ENCODE assay signal across 9 mouse cellular contexts in the genomic region with DNA sequence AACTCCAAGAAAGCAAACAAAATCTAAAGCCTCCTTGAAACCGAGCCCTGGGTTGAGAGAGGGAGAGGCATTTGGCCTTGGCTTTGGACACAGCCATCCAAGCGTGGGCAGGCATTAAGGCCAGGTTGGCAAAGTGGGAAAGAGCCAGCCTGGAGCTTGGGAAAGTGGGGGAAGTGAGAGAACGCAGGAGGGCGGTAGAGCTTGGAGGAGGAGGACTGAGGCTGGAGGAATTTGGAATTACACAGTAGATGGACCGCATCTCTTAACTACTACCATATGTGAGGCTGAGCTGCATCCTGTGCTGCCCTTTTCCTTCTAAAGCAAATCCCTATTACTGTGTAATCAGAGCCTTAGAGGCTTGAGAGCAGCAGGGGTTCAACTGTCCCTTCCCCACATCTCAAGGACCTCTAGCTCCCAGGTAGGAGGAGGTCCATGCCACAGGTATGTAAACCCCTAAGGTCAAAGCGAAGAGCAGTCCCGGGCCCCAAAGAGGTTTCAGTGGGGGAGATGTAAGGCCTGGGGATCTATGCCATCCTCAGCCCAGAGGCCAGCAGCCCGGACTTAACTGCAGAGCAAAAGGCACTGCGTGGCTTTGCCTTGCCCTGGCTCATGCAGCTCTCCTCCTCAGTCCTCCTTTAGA. TPM values are rescaled to one million over a fixed set of nuclear protein-coding genes. Genes with fewer than 3 reads are reported as not detected.
DNase-seq lines count a peak whose midpoint lies in the region; ATAC-seq lines count a peak whose summit lies in the region.
"Had no signal": no experiment of that assay in that cellular context is flagged by ENCODE, and none has a peak within 500 bp of the region (broad histone marks: within the 10 kb centered on the region; RNA-seq: fewer than 3 reads in every experiment).

No protein-coding gene starts in this region.

- peaks cover 40% of the 10 kb centered on the region for H3K4me1 ChIP-seq in forebrain, embryonic 10.5 days
- peaks cover 14% of the 10 kb centered on the region for H3K4me1 ChIP-seq in forebrain, embryonic 16.5 days (replicated peaks; ENCODE audit: control insufficient read depth, insufficient read depth, low read length)
- peaks cover 13% of the 10 kb centered on the region for H3K4me1 ChIP-seq in midbrain, embryonic 12.5 days
- peaks cover 8% of the 10 kb centered on the region; the same call in 1 of the 2 replicates for H3K4me1 ChIP-seq in midbrain, embryonic 14.5 days (ENCODE audit: control insufficient read depth, insufficient read depth, low read length)
- H3K4me1 ChIP-seq in neural tube, embryonic 13.5 days (replicated peaks): peaks cover 28% of the 10 kb centered on the region

- ATAC-seq in forebrain, embryonic 16.5 days: no peak
- no peak for ATAC-seq in midbrain, embryonic 12.5 days (ENCODE audit: low FRiP score, low read depth)
- ATAC-seq in midbrain, embryonic 14.5 days (ENCODE audit: low FRiP score, low TSS enrichment): no peak
- ATAC-seq in neural tube, embryonic 13.5 days (ENCODE audit: low read depth): no peak
- ATAC-seq in monocyte, adult 5-6 weeks (replicated peaks; ENCODE audit: insufficient number of reproducible peaks, low FRiP score, low TSS enrichment, poor library complexity, severe bottlenecking): no peak

- H3K9ac ChIP-seq in forebrain, embryonic 16.5 days (replicated peaks; ENCODE audit: low read depth, low read length): no peak overlapping the region
- no peak overlapping the region for H3K9ac ChIP-seq in midbrain, embryonic 12.5 days (replicated peaks)
- no peak overlapping the region for H3K9ac ChIP-seq in midbrain, embryonic 14.5 days (replicated peaks; ENCODE audit: low read length)
- H3K9ac ChIP-seq in neural tube, embryonic 13.5 days: no peak overlapping the region

- H3K9me3 ChIP-seq in forebrain, embryonic 10.5 days: no peaks in the 10 kb centered on the region
- no peaks in the 10 kb centered on the region for H3K9me3 ChIP-seq in forebrain, embryonic 16.5 days (ENCODE audit: control insufficient read depth, low read length)
- H3K9me3 ChIP-seq in midbrain, embryonic 12.5 days: no peaks in the 10 kb centered on the region
- H3K9me3 ChIP-seq in midbrain, embryonic 14.5 days (ENCODE audit: control insufficient read depth, low read length): no peaks in the 10 kb centered on the region
- no peaks in the 10 kb centered on the region for H3K9me3 ChIP-seq in neural tube, embryonic 13.5 days

- no peaks in the 10 kb centered on the region for H3K36me3 ChIP-seq in forebrain, embryonic 10.5 days (replicated peaks)
- H3K36me3 ChIP-seq in forebrain, embryonic 16.5 days (ENCODE audit: control insufficient read depth, insufficient read depth): no peaks in the 10 kb centered on the region
- H3K36me3 ChIP-seq in midbrain, embryonic 12.5 days: no peaks in the 10 kb centered on the region
- no peaks in the 10 kb centered on the region for H3K36me3 ChIP-seq in midbrain, embryonic 14.5 days (ENCODE audit: control insufficient read depth, insufficient read depth, low read length)
- no peaks in the 10 kb centered on the region for H3K36me3 ChIP-seq in neural tube, embryonic 13.5 days

- no peak overlapping the region for H3K4me3 ChIP-seq in forebrain, embryonic 10.5 days
- no peak overlapping the region for H3K4me3 ChIP-seq in forebrain, embryonic 16.5 days (replicated peaks; ENCODE audit: low read length)
- H3K4me3 ChIP-seq in midbrain, embryonic 12.5 days: no peak overlapping the region
- no peak overlapping the region for H3K4me3 ChIP-seq in midbrain, embryonic 14.5 days (replicated peaks; ENCODE audit: low read depth, low read length)
- H3K4me3 ChIP-seq in neural tube, embryonic 13.5 days: no peak overlapping the region

- H3K27me3 ChIP-seq in forebrain, embryonic 10.5 days (ENCODE audit: poor library complexity, severe bottlenecking): no peaks in the 10 kb centered on the region
- no peaks in the 10 kb centered on the region for H3K27me3 ChIP-seq in forebrain, embryonic 16.5 days (replicated peaks; ENCODE audit: control insufficient read depth, insufficient read depth, low read length)
- H3K27me3 ChIP-seq in midbrain, embryonic 12.5 days: 0 out of 2 replicates have a peak, but pooled peaks cover 3% of the 10 kb centered on the region
- no peaks in the 10 kb centered on the region for H3K27me3 ChIP-seq in midbrain, embryonic 14.5 days (ENCODE audit: control insufficient read depth, insufficient read depth, low read length)
- H3K27me3 ChIP-seq in neural tube, embryonic 13.5 days: no peaks in the 10 kb centered on the region

- 45% methylated on average over 9 of the region's 9 CpGs for WGBS in forebrain, embryonic 10.5 days
- 69% methylated on average over 9 of the region's 9 CpGs for WGBS in forebrain, embryonic 16.5 days
- 54% methylated on average over 9 of the region's 9 CpGs for WGBS in midbrain, embryonic 12.5 days
- WGBS in midbrain, embryonic 14.5 days: 59% methylated on average over 9 of the region's 9 CpGs
- WGBS in neural tube, embryonic 13.5 days: 60% methylated on average over 9 of the region's 9 CpGs

- no peak overlapping the region for H3K4me2 ChIP-seq in forebrain, embryonic 16.5 days (ENCODE audit: low read length)
- H3K4me2 ChIP-seq in midbrain, embryonic 12.5 days (replicated peaks): no peak overlapping the region
- no peak overlapping the region for H3K4me2 ChIP-seq in midbrain, embryonic 14.5 days (ENCODE audit: low read length)
- H3K4me2 ChIP-seq in neural tube, embryonic 13.5 days: no peak overlapping the region

- H3K27ac ChIP-seq in forebrain, embryonic 10.5 days: peak overlapping the region; percentile 90
- H3K27ac ChIP-seq in forebrain, embryonic 16.5 days (ENCODE audit: low read length): no peak overlapping the region
- 0 out of 2 replicates have a peak overlapping the region, but pooled peaks have one; percentile 52 for H3K27ac ChIP-seq in midbrain, embryonic 12.5 days (replicated peaks)
- H3K27ac ChIP-seq in midbrain, embryonic 14.5 days (replicated peaks; ENCODE audit: low read depth, low read length): no peak overlapping the region
- H3K27ac ChIP-seq in neural tube, embryonic 13.5 days (replicated peaks): peak overlapping the region; percentile 77

- DNase-seq in forebrain, embryonic 10.5 days (ENCODE audit: extremely low spot score, low spot score): no peak
- DNase-seq in midbrain, embryonic 14.5 days: no peak
- DNase-seq in heart, postnatal 4 days: peak; percentile 35
- no peak for DNase-seq in Muller cell, postnatal 12 days (ENCODE audit: inconsistent ontology term)

RNA-seq across cellular contexts. Expression of gene Laptm4a, which starts 7.6 kb away (rescaled TPM):
- 178 and 181 TPM in 2 replicates for polyA plus RNA-seq in forebrain, embryonic 10.5 days (2016; fragmentation: Nextera tagmentation; extraction: Ambion mirVana)
- 280 and 300 TPM in 2 replicates for polyA plus RNA-seq in forebrain, embryonic 16.5 days (2015; fragmentation: Nextera tagmentation; extraction: Ambion mirVana)
- 189 and 199 TPM in 2 replicates for polyA plus RNA-seq in midbrain, embryonic 12.5 days (2016; fragmentation: Nextera tagmentation; extraction: Ambion mirVana)
- polyA plus RNA-seq in midbrain, embryonic 14.5 days (2014; fragmentation: Nextera tagmentation; extraction: Ambion mirVana): 141 and 151 TPM in 2 replicates
- total RNA-seq in heart, postnatal 4 days (2021): 100 to 1,000 TPM; 358 to 362 TPM
- 235 and 251 TPM in 2 replicates for polyA plus RNA-seq in neural tube, embryonic 13.5 days (2015; fragmentation: Nextera tagmentation; extraction: Ambion mirVana)
- 314 to 883 TPM (median 672 TPM) in 3 replicates for total RNA-seq in monocyte, adult 5-6 weeks (2017)

RNA-seq across cellular contexts. Expression of gene Matn3, which starts 33.9 kb away (rescaled TPM):
- 5.9 and 7.0 TPM in 2 replicates for polyA plus RNA-seq in forebrain, embryonic 10.5 days (2016; fragmentation: Nextera tagmentation; extraction: Ambion mirVana)
- polyA plus RNA-seq in forebrain, embryonic 16.5 days (2015; fragmentation: Nextera tagmentation; extraction: Ambion mirVana): 0.15 and 1.1 TPM in 2 replicates
- polyA plus RNA-seq in midbrain, embryonic 12.5 days (2016; fragmentation: Nextera tagmentation; extraction: Ambion mirVana): 0.43 and 0.61 TPM in 2 replicates
- 0.11 and 0.13 TPM in 2 replicates for polyA plus RNA-seq in midbrain, embryonic 14.5 days (2014; fragmentation: Nextera tagmentation; extraction: Ambion mirVana)
- under 1 TPM in 1 of 2 experiments, not detected in 1; 0.09 TPM for total RNA-seq in heart, postnatal 4 days (2021)
- polyA plus RNA-seq in neural tube, embryonic 13.5 days (2015; fragmentation: Nextera tagmentation; extraction: Ambion mirVana): 1.4 and 1.9 TPM in 2 replicates
- not detected in 3 replicates for total RNA-seq in monocyte, adult 5-6 weeks (2017)
- total RNA-seq: neutrophil, adult 5-6 weeks had no signal

RNA-seq across cellular contexts. Expression of gene Wdr35, which starts 59.9 kb away (rescaled TPM):
- polyA plus RNA-seq in forebrain, embryonic 10.5 days (2016; fragmentation: Nextera tagmentation; extraction: Ambion mirVana): 28.1 and 28.3 TPM in 2 replicates
- 25.5 and 28.6 TPM in 2 replicates for polyA plus RNA-seq in forebrain, embryonic 16.5 days (2015; fragmentation: Nextera tagmentation; extraction: Ambion mirVana)
- 27.1 and 28.2 TPM in 2 replicates for polyA plus RNA-seq in midbrain, embryonic 12.5 days (2016; fragmentation: Nextera tagmentation; extraction: Ambion mirVana)
- polyA plus RNA-seq in midbrain, embryonic 14.5 days (2014; fragmentation: Nextera tagmentation; extraction: Ambion mirVana): 15.2 and 22.2 TPM in 2 replicates
- 10 to 100 TPM; 14.9 to 16.7 TPM for total RNA-seq in heart, postnatal 4 days (2021)
- 15.4 and 22.0 TPM in 2 replicates for polyA plus RNA-seq in neural tube, embryonic 13.5 days (2015; fragmentation: Nextera tagmentation; extraction: Ambion mirVana)
- total RNA-seq in monocyte, adult 5-6 weeks (2017): 0.67 to 1.3 TPM (median 1.2 TPM) in 3 replicates

Comparison
In these comparisons a context has a peak if more than half of its experiments do, and no peak if none do; other contexts are left out.
1. H3K27ac ChIP-seq: peak in forebrain, embryonic 10.5 days (single experiment), midbrain, embryonic 12.5 days (single experiment) and neural tube, embryonic 13.5 days (single experiment); none in forebrain, embryonic 16.5 days (single experiment) and midbrain, embryonic 14.5 days (single experiment).